Mouse (Mus musculus) ovary, adult 18-20 months (tissue): Measurements from ENCODE around the gene Pafah1b2.

Source experiments
- DNase-seq: peaks from one replicate; pipeline ENCODE4 v3.0.0; 2022; ENCODE audit warnings: low spot score, mixed read lengths

Pafah1b2 gene

DNA sequence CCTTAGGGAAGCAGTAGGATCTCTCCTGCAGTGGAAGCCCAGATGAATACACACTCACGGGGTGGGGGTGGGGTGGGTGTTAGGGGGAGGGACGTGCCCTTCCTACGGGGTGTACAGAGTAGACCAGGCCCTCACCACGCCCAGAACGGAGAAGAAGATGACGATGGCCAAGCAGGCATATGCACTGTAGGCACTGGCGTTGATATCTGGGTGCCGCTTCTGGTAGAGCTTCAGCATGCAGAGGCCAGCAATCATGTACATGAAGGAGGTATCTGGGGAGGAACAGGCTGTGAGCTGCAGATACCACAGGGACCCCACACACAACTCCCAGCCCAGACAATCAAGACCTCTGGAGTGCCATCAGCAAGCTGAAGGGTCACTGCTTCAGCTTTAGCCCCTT is 69.6 kb downstream of the Pafah1b2 start:
- no peak for DNase-seq

GRCm38 (mm10) chr9:45942464-45942863 is 70.0 kb downstream of the Pafah1b2 start:
- DNase-seq = no peak

GRCm38 (mm10) chr9:45941329-45941888 is 71.1 kb downstream of the Pafah1b2 start:
- no peak for DNase-seq

GRCm38 (mm10) chr9:45939794-45940193 is 72.7 kb downstream of the Pafah1b2 start:
- no peak for DNase-seq

- DNase-seq = no peak
Observed at GRCm38 (mm10) chr9:45938952-45939637, 73.4 kb downstream of the Pafah1b2 start.

GRCm38 (mm10) chr9:45938088-45938487 is 74.4 kb downstream of the Pafah1b2 start:
- DNase-seq = no peak

GRCm38 (mm10) chr9:45936883-45937282 is 75.6 kb downstream of the Pafah1b2 start:
- peak; percentile 56 for DNase-seq

GRCm38 (mm10) chr9:45935628-45936210 is 76.8 kb downstream of the Pafah1b2 start, which contains the start of gene Tagln:
Gene Tagln, minus strand, starts transcription at chr9:45936058.
- DNase-seq = no peak

- DNase-seq = no peak
Observed at GRCm38 (mm10) chr9:45932571-45933415, 79.7 kb downstream of the Pafah1b2 start.

- no peak for DNase-seq
Observed at GRCm38 (mm10) chr9:45931958-45932357, 80.5 kb downstream of the Pafah1b2 start.

GRCm38 (mm10) chr9:45929285-45929684 is 83.2 kb downstream of the Pafah1b2 start:
- DNase-seq = no peak

GRCm38 (mm10) chr9:45919895-45920294 is 92.6 kb downstream of the Pafah1b2 start:
- peak; percentile 48 for DNase-seq

DNA sequence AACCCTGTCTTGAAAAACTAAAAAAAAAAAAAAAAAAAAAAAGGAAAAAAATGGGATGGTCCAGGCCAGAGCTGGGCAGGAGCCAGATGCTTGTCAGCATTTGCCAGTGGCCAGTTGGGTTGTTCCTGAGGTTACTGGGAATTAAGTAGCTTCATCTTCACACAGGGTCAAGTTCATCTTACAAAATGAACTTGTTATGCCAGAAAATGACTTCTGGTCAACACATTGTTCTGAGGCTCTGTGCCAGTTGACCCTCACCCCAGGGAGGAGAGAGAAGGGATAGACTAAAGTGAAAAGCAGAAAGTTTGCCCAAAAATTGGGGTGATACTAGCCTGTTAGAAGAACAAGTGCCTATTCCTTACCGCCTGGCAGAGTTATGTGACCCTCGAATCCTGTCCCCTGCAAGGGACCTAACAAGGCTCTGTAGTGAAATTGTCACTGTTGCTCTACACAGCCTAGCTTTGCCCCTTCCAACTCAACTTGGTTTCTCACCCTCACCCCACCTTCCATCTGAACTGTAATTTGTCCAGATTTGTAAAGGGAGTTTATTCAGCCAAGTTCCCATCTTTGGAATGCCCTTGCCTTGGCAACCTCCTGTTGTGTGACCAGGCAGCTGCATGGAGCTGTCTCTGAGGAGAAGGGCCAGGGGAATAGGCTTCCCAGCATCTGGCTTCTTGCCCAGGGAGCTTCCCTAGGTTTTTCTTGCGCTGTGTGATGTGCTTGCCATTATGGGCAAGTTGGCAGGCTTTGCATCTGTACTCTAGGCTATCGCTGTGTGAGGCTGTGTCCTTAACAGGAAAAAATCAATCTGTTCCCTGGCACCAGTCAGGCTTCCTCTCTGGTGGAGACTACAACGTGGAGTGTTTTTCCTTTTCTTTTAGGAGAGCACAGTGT is 95.2 kb downstream of the Pafah1b2 start:
- peak; percentile 62 for DNase-seq

- DNase-seq = no peak
Observed at GRCm38 (mm10) chr9:45915659-45916058, 96.8 kb downstream of the Pafah1b2 start.
